Mouse (Mus musculus): Measurements from ENCODE around the gene Ttc17. TPM values are rescaled to one million over a fixed set of nuclear protein-coding genes. Genes with fewer than 3 reads are reported as not detected.
A peak's percentile ranks its signal among the peaks of the same experiment; 100 is the strongest.

Ttc17 gene
- polyA plus RNA-seq, 1 experiment = not detected

DNA sequence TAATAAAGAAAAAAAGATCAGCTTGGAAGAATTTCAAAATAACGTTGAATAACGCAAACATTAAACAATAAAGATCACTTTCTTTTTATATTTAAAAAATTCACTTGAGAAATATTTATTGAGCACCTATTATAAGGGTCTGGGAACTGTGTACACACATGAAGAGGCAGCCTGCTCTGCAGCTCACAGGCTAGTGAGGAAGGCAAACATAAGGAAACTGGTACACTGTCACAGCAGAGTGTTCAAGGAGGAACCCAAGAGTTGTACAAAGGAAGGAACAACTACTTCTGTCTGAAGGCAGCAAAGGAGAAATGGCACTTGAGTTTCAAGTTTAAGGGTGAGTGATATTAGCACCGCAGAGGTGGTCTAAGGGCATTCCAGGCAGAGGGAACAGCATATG is 78.7 kb downstream of the Ttc17 start:
- H3K4me3 ChIP-seq (ENCODE audit: insufficient read depth, low read depth, low read length) = no peak overlapping the region
- no peak overlapping the region for H3K27ac ChIP-seq (ENCODE audit: insufficient read depth, low read depth, low read length)
- H3K4me1 ChIP-seq (ENCODE audit: control insufficient read depth, insufficient read depth, low read length) = no peaks in the 10 kb centered on the region
- TF ChIP-seq POLR2A (IDR thresholded peaks at IDR 0.05; ENCODE audit: insufficient read depth, low read depth, low read length) = no peak
- TF ChIP-seq CTCF (IDR thresholded peaks at IDR 0.05; ENCODE audit: insufficient read depth, low read depth, low read length) = no peak
- 98% methylated on average over 3 of the region's 3 CpGs for WGBS

GRCm38 (mm10) chr2:94319780-94320179 is 86.7 kb downstream of the Ttc17 start:
- 96% methylated on average over 2 of the region's 2 CpGs for WGBS
- TF ChIP-seq POLR2A (IDR thresholded peaks at IDR 0.05; ENCODE audit: insufficient read depth, low read depth, low read length) (no peak), CTCF (IDR thresholded peaks at IDR 0.05; ENCODE audit: insufficient read depth, low read depth, low read length) (no peak)

GRCm38 (mm10) chr2:94316526-94316925 is 90.0 kb downstream of the Ttc17 start:
- Histone ChIP-seq H3K4me1 (ENCODE audit: control insufficient read depth, insufficient read depth, low read length) (peaks cover 3% of the 10 kb centered on the region), H3K4me3 (ENCODE audit: insufficient read depth, low read depth, low read length) (no peak overlapping the region), H3K27ac (ENCODE audit: insufficient read depth, low read depth, low read length) (no peak overlapping the region)
- TF ChIP-seq CTCF (IDR thresholded peaks at IDR 0.05; ENCODE audit: insufficient read depth, low read depth, low read length) (no peak), POLR2A (IDR thresholded peaks at IDR 0.05; ENCODE audit: insufficient read depth, low read depth, low read length) (no peak)
- 64% methylated on average over 5 of the region's 5 CpGs for WGBS

More at GRCm38 (mm10) chr2:94319780-94320179, 86.7 kb downstream of the Ttc17 start:
- peaks cover 3% of the 10 kb centered on the region for H3K4me1 ChIP-seq (ENCODE audit: control insufficient read depth, insufficient read depth, low read length)
- no peak overlapping the region for H3K4me3 ChIP-seq (ENCODE audit: insufficient read depth, low read depth, low read length)
- H3K27ac ChIP-seq (ENCODE audit: insufficient read depth, low read depth, low read length) = no peak overlapping the region

GRCm38 (mm10) chr2:94303984-94304383 is 102.5 kb downstream of the Ttc17 start:
- Histone ChIP-seq H3K4me1 (ENCODE audit: control insufficient read depth, insufficient read depth, low read length) (no peaks in the 10 kb centered on the region), H3K4me3 (ENCODE audit: insufficient read depth, low read depth, low read length) (no peak overlapping the region), H3K27ac (ENCODE audit: insufficient read depth, low read depth, low read length) (no peak overlapping the region)
- 95% methylated on average over 10 of the region's 10 CpGs for WGBS
- TF ChIP-seq CTCF (IDR thresholded peaks at IDR 0.05; ENCODE audit: insufficient read depth, low read depth, low read length) = no peak
- TF ChIP-seq POLR2A (IDR thresholded peaks at IDR 0.05; ENCODE audit: insufficient read depth, low read depth, low read length) = no peak

- no peaks in the 10 kb centered on the region for H3K4me1 ChIP-seq (ENCODE audit: control insufficient read depth, insufficient read depth, low read length)
- no peak overlapping the region for H3K27ac ChIP-seq (ENCODE audit: insufficient read depth, low read depth, low read length)
- 85% methylated on average over 5 of the region's 5 CpGs for WGBS
- no peak for TF ChIP-seq POLR2A (IDR thresholded peaks at IDR 0.05; ENCODE audit: insufficient read depth, low read depth, low read length)
- TF ChIP-seq CTCF (IDR thresholded peaks at IDR 0.05; ENCODE audit: insufficient read depth, low read depth, low read length) = no peak
- no peak overlapping the region for H3K4me3 ChIP-seq (ENCODE audit: insufficient read depth, low read depth, low read length)
Observed at GRCm38 (mm10) chr2:94302393-94302792, 104.1 kb downstream of the Ttc17 start.

DNA sequence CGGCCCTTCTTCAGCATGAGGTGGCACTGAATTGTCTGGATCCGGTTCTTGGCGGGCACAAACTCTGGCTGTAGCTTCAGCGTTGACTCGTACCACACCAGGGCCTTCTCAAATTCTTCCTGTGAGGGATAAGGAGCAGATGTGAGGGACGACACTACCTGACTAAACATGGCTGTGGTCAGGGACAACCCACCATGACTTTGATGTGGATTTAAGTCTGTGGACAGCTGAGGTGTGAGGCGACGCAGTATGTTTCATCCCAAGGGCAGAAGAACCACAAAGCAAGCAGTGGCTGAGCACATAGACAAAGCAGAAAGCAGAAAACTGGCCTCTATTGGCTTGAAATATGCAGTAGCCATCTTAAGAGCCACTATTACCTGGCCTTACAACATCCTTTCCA is 104.7 kb downstream of the Ttc17 start:
- Histone ChIP-seq H3K4me1 (ENCODE audit: control insufficient read depth, insufficient read depth, low read length) (no peaks in the 10 kb centered on the region), H3K27ac (ENCODE audit: insufficient read depth, low read depth, low read length) (no peak overlapping the region), H3K4me3 (ENCODE audit: insufficient read depth, low read depth, low read length) (no peak overlapping the region)
- no peak for TF ChIP-seq CTCF (IDR thresholded peaks at IDR 0.05; ENCODE audit: insufficient read depth, low read depth, low read length)
- WGBS = 93% methylated on average over 8 of the region's 8 CpGs

- H3K4me1 ChIP-seq (ENCODE audit: control insufficient read depth, insufficient read depth, low read length) = no peaks in the 10 kb centered on the region
- H3K4me3 ChIP-seq (ENCODE audit: insufficient read depth, low read depth, low read length) = no peak overlapping the region
- 69% methylated on average over 3 of the region's 3 CpGs for WGBS
- TF ChIP-seq POLR2A (IDR thresholded peaks at IDR 0.05; ENCODE audit: insufficient read depth, low read depth, low read length) (no peak), CTCF (IDR thresholded peaks at IDR 0.05; ENCODE audit: insufficient read depth, low read depth, low read length) (no peak)
- H3K27ac ChIP-seq (ENCODE audit: insufficient read depth, low read depth, low read length) = no peak overlapping the region
Observed at GRCm38 (mm10) chr2:94297467-94297866, 109.0 kb downstream of the Ttc17 start.

DNA sequence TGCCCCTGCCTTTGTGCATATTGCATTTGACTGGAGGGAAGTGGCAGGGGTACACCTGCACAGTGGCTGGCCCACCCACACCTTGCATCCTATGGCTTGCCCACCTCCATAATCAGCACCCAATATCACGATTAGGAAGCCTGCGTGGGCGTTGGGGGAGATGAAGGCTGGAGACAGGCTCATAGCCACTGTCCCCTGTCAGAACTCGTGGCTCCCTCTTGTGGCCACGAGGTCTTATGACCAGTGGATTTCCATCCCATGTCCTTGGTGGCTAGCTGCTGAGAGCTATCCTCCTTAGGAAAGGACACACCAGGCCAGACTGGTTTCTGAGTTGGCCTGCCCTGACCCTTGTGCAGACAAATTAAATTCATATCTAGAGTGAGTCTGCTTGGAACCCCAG is 116.0 kb downstream of the Ttc17 start:
- TF ChIP-seq POLR2A (IDR thresholded peaks at IDR 0.05; ENCODE audit: insufficient read depth, low read depth, low read length) (no peak), CTCF (IDR thresholded peaks at IDR 0.05; ENCODE audit: insufficient read depth, low read depth, low read length) (peak; percentile 76)
- H3K4me3 ChIP-seq (ENCODE audit: insufficient read depth, low read depth, low read length) = no peak overlapping the region
- WGBS = 1% methylated on average over 5 of the region's 5 CpGs
- H3K27ac ChIP-seq (ENCODE audit: insufficient read depth, low read depth, low read length) = no peak overlapping the region
- peaks cover 16% of the 10 kb centered on the region for H3K4me1 ChIP-seq (ENCODE audit: control insufficient read depth, insufficient read depth, low read length)

GRCm38 (mm10) chr2:94289659-94290058 is 116.8 kb downstream of the Ttc17 start:
- peaks cover 16% of the 10 kb centered on the region for H3K4me1 ChIP-seq (ENCODE audit: control insufficient read depth, insufficient read depth, low read length)
- H3K27ac ChIP-seq (ENCODE audit: insufficient read depth, low read depth, low read length) = no peak overlapping the region
- H3K4me3 ChIP-seq (ENCODE audit: insufficient read depth, low read depth, low read length) = no peak overlapping the region
- TF ChIP-seq POLR2A (IDR thresholded peaks at IDR 0.05; ENCODE audit: insufficient read depth, low read depth, low read length) (no peak), CTCF (IDR thresholded peaks at IDR 0.05; ENCODE audit: insufficient read depth, low read depth, low read length) (no peak)
- WGBS = 58% methylated on average over 6 of the region's 6 CpGs

GRCm38 (mm10) chr2:94289169-94289568 is 117.3 kb downstream of the Ttc17 start:
- H3K27ac ChIP-seq (ENCODE audit: insufficient read depth, low read depth, low read length) = no peak overlapping the region
- TF ChIP-seq CTCF (IDR thresholded peaks at IDR 0.05; ENCODE audit: insufficient read depth, low read depth, low read length) (no peak), POLR2A (IDR thresholded peaks at IDR 0.05; ENCODE audit: insufficient read depth, low read depth, low read length) (no peak)
- WGBS = 20% methylated on average over 2 of the region's 2 CpGs
- H3K4me3 ChIP-seq (ENCODE audit: insufficient read depth, low read depth, low read length) = no peak overlapping the region
- H3K4me1 ChIP-seq (ENCODE audit: control insufficient read depth, insufficient read depth, low read length) = peaks cover 16% of the 10 kb centered on the region
